Mouse (Mus musculus) layer of hippocampus, postnatal 25 days (tissue): ENCODE measurements at regions not wholly inside any gene's neighbourhood (a gene's known extent, or its start where the extent isn't known, plus 50 kb on each side); places are given as distances from the start of the nearest gene placed in this dataset.

Source experiments
- DNase-seq, 2 experiments: peaks; one replicate each; pipeline ENCODE4 v3.0.0; 2022; ENCODE audit warnings: mixed read lengths in 2 of 2, low spot score in 1 of 2; ENCODE audit errors: extremely low spot score in 1 of 2

DNA sequence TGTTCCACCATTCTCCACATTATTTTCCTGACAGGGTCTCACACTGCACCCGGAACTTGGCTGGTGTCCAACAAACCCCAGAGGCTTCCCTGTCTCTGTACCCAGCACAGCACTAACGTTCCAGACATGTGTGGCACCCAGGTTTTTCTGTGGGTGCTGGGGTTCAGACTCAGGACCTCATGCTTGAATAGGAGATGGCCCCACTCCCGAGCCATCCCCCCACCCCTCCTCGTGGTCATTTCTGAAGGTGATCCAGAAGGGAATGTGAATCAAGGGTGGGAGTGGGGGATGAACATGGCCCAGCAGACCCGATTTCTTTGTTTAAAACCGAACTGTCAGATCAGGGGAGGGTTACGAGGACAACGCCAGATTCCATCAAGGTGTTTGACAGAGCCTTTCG lies 245.6 kb downstream of the Tbc1d1 start:
- no peak for DNase-seq

DNA sequence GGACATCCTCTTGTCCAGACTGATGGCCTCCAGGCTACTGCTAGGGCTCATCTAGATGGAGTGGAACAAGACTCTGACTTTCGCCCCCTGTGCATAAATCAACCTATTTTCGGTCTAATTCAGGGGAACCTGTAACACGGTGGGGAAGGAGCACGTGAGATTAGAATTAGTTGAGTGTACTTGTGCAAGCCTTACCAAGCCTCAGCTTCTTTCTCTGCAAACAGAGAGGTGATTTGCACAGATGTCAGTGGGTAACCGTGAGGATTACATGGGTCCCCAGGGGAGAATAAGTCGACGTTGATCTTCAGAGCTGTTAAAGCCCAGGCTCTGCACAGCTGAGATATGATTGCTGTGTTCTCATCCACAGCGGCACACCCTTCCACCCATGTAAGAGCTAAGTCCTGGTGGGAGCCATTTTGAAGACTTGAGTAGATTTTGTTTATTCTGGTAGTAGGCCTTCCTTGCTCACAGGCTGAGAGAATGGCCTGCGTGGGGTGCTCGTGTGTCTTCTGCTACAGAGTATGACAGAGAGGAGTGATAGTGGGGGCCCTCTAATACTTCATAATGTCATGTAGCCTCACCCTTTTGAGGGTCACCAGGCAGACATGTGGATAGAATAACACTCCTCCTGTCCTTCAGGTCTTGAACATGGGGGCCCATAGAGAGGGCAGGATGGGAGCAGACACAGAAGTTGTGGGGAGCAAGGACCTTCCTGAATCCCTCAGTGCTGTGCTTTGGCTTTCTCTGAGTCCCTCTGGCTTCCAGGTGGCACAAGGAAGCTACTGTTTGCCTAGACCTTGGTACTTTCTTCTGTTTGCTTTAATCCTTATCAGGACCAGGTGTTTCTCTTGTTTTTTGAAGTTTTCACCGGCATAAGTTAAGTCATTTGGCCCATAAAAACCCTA lies 247.2 kb downstream of the Tbc1d1 start:
- no peak for DNase-seq

DNA sequence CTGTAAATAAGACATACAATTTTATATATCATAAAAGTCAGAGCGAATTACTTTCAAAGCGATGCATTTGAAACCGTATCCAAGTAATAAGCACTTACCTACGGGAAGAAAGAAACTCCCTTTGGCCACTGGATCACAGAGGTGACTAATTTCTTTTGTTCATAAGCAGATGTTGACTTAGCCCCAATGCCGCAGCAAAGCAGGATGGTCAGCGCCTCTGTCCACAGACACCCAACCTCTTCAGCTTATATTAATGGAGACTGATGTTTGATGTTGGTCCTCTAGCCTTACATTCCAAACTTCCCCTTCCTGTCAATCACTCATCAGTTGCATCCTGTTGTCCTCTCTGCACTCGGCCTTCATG lies 247.9 kb downstream of the Tbc1d1 start:
- no peak for DNase-seq

DNA sequence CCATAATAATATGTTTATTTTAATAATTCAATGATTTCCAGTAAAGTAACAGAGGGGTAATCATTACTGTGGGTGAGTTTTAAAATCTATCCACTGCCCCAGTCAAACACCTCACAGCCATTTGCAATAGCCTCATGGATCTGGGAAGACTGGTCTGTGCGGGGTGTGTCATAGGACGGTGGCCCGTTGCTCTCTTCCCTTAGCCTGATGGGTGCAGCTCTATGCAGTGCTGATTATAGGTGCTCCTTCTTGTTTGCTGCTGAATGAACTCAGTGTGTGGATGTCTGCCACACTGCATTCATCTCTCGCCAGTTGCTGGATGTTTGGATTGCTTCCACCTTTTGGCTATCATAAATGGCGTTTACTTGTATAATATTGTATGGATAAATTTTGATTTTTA lies 248.4 kb downstream of the Tbc1d1 start:
- DNase-seq = no peak

DNA sequence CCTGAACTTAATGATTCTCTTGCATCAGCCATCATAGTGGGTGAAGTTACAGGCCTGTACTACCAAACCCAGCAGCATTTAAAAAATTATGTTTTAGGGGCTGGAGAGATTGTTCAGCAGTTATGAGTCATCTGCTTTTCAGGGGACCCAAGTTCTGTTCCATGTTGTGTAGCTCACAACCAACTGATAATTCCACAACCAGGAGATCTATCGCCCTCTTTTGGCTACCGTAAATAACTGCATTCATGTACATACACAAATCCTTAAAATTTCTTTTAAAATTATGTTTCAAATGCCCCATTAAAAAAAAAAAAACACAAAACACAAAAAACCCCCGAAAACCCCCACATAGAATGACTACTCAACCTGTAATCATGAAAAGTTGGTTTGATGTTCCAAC lies 252.8 kb downstream of the Tbc1d1 start:
- no peak for DNase-seq

DNA sequence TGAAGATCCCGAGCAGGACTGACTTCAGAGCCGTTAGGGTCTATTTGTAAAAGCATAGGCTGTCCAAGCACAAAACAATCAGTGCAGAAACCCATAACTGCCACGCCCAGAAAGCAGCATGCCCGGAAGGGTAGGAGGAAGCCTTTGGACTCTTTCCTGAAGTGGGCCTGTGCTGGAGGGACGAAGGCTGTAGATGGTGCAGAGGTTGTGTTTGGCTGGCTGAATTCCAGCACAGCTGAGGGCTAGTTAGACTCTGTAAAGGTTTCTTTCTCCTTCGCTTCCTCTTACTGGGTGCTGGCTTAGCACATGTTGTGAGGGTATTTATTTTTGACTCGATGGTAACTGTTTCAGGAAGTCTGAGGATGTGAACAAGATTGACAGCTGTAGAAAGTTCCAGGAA lies 254.5 kb downstream of the Tbc1d1 start:
- DNase-seq = no peak

DNA sequence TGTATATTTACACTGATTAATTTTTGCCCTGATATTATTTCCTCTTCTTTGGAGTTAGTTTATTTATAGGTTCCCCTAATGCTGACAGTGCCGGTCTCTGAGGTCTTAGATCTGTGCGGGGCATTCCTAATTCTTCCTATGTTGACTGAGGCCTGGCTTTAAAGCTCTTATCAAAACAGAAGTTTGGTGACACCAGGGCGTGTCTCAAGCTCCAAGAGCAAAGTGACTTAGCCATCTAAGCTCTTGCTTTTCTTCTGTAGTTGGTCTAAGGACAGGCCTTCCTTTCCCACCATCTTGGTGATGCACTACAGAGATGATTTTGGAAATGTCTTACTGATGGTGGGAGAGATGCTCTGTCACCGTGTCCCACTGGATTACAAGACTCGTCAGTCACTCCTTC lies 258.4 kb downstream of the Tbc1d1 start:
- DNase-seq = no peak

DNA sequence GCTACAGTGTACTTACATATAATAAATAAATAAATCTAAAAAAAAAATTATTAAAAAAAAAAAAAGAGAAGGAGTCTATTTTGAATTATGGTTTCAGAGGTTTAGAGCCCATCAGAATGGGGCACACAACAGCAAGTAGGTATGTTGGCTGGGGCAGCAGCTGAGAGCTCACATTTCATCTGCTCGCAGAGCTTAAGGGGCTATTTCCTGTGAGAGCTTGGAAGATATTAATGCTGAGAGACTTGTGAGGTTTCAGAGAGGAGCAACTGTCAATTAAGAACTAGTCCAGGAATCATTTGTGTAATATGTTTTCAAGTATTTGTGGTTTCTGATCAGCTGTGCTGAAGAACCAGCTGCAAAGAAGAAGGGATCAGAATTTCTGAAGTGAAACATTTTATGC lies 263.3 kb downstream of the Tbc1d1 start:
- DNase-seq = no peak

DNA sequence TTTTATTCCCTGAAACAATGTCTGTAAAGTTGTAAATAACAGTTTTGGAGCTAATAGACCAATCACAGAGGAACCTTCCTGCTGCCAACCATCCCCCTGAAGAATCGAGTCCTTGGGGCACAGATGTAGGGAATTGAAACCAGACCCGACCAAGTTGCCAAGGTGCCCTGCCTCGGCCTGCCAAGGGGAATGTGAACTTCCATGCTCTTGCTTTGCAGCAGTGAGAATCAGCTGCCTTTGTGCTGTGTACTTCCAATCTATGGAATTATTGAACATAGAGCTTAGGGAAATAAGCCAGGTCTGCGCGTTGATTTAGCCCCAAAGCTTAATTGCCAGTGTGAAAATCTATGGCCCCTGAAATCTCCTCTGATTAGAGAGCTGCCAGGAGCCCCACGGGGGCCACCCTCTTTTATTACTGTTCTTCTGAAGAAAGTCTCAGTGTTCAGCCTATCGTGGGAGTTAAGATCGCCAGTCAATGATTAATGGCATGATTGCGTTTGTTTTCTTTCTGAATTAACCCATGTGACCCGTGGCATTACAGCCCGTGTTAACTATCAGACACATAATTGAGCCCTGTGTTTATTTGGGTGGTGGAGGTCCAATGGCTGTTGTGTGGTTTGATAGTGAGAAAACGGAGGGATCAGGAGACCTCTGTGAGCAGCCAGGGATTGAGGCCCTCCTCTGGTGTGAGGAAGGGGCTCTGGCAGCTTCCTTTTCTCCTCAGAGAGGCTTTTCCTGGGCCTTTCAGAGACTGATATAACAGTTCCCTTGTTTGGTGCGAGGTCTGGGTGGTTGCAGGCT lies 266.9 kb downstream of the Tbc1d1 start:
- no peak for DNase-seq

DNA sequence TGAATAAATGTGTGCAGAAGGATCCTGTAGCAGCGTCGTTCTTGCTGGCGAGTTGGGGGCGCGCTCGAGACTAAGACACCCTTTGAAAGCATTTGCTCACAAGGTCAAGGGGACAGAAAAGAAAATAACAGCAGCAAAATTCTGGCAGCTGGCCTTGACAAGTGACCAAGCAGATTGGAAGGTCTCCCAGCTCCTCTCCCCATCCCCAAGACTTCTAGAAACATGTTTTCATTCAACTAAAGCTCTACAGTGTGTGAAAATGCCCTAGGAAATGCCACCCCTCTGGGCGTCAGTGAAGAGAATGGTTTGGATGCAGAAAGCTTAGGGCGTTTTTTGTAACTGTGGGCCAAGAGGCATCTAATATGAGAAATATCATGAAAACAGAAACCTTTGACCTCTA lies 272.7 kb downstream of the Tbc1d1 start:
- DNase-seq = no peak

DNA sequence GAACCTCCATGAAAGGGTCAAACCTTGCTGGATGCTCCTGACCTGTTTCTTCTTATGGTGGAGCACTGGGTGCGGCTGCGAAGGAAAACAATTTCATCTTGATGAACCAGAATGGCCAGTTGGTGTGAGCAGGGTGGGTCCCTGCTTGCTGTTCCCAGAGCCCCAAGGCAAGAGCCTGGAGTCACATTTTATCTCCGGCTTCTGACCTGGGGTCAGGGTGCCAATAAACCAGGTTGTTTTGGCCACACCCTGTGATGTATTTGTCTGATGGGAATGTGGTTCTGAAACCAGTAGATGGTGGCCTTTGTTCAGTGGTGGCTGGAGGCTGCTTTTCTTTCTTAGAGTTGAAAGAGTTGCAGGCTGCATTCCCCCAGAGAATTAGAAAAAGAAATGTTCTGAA lies 274.4 kb downstream of the Tbc1d1 start:
- no peak for DNase-seq

DNA sequence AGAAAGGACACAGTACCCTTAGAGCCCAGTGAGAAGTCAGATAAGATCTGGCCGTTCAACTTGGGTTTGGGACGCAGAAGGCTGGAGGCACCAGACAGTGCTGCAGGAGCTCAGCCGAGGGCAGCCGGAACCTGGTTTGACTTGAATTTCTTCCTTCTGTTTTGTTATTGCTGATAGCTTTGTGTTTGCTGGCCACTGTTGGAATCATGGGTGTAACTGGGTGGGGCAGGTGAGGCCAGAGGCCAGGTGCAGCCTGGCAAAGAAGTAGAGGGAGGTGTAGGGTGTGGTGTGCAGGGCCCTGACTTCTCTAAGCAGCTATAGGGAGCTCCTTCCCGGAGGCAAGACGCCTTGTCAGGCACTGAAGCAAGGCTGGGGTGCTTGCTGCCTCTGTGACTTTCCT lies 275.5 kb downstream of the Tbc1d1 start:
- no peak for DNase-seq

DNA sequence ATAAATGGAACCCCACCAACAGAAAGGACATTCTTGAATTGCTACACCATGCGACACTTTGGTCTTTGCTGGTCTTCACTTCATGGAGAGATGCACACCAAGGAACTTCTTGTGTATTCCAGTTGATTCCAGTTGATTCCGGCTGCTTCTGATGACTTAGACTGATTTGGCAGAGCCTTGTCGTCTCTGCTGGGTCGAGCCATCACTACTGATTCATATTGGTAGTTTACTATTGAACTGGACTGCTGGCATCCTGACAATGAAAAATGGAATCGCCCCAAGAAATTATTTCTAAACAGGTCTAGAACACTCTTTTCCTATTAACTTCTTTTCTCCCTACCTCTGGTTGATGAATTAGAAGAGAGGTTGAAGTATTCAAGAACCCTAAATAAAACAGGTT lies 277.7 kb downstream of the Tbc1d1 start:
- DNase-seq = no peak

DNA sequence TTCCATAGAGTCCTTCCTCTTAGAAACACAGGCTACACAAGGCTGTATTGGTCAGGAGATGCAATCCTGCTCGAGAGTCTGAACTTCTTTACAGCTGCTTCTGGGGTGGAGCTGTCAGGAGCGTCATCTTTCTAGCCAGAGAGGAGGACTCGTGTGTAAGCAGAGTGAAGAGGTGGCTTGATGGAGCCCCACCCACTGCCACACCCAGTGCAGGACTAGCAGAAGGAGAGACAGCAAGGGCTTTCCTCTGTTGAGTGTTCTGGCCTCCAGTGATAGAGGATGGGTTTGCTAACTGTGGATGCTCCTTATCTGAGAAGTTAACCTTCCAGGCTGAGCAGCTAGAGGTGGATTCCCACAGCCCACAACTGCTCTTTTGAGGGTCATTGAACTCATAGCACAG lies 279.4 kb downstream of the Tbc1d1 start:
- no peak for DNase-seq

DNA sequence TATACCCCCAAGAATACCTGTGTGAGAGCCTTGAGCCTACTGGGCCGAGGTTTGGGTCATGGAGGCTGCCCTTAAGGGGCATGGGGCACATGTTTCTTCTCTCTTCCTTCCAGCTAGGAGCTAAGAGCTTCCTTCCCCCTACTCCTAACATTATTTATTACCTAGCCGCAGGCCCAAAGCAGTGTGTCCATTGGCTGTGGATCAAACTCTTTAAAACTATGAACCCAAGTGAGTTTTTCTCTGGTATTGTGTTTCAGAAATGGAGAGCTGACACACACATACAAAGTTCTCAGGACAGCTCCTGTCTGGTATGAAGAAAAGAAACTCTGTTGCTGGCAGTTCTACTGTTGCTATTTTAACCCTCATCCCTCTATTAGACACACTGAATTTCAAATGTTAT lies 279.9 kb downstream of the Tbc1d1 start:
- no peak for DNase-seq

DNA sequence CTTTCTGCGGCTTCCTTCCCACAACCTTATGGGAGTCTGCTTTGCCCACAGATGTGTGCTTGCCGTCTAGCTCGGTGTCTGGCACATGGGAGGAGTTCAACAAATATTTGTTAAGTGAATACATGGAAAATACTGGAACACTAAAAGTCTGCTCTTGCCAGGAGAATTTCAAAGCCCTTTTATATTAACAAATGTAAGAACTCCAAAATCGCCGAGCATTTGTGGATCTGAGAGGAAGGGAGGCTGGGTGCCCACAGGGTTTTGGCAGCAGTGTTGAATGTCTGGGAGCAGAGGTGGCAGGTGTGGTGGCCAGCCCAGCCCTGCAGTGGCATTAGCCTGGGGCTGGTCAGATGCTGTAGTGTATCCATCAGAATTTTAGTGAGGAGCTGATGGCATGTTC lies 281.6 kb downstream of the Tbc1d1 start:
- DNase-seq = no peak

DNA sequence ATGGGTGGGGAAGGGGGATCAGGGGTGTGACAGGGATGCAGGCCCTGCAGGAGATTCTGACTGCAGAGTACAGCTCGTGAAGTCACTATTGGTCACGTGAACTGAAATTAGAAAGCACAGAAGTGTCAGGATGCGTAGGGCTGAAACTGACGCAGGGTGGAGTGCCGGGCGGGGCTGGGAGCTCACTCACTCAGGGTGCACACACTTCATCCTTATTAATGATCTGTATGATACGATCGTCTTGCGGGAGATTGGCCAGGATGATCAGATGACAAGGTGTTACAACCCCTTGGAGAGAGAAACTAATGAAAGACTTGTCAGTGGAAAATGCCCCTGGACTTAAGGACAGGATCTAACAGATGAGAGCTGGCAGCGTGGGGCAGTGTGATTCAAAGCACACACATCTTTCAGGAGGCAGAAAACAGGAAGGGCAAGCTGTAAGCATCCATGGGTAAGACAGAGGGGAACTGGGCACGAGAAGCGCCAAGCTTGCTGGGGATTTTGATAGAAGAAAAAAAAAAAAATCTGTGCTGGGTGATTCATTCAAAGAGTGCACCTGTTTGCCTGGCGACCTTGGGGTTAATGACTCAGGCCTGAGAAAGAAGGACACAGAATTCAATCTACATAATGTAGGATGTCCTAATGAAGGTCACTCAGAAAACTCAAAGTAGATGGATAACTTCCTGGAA lies 282.5 kb downstream of the Tbc1d1 start:
- DNase-seq = no peak

DNA sequence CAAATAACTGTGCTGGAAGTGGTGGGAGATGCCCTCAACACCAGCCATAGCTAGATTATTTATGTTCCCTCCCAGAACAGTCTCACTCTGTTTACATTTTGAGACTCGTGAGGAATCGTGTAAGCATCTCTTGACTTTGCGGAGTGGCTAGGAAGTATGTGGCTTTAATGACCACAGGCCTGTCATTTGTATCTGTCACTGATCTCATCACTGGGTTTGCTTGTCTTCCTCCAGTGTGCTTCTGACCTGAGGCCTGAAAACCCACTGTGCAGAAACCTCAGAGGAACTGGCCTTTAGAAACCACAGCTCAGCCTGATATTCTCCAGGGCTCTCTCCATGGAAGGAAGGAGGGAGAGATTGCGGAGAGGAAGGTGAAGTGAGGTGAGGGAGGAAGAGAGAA lies 291.7 kb downstream of the Tbc1d1 start:
- DNase-seq = no peak

DNA sequence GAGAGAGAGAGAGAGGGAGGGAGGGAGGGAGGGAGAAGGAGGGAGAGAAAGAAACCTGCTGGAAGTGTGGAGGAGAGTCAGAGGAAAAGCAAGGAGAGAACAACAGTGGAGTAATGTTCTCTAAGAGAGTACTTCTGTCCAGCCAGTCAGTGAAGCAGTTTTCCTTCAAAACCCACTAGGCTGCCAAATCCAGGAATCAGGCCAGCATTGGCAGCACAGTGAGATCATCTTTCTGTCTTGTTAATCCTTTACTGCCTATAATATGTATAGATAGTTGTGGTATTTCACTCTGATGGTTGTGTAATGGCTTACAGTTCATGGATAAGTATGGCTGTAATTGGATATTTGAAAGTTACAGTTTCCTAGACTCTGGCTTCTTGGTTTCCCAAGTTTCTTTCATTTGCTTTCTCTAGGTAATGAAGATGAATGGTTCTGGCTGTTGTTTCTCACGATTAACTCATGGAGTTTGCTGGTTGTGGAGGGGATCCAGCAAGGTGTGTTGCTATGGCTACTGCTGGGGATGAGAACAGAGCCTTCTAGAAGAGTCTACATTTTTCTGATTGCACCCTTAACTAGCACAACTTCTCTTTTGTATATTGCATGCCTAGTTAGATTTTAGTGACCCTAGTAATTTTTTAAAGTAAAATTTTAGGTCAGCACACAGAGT lies 296.7 kb downstream of the Tbc1d1 start:
- no peak for DNase-seq

DNA sequence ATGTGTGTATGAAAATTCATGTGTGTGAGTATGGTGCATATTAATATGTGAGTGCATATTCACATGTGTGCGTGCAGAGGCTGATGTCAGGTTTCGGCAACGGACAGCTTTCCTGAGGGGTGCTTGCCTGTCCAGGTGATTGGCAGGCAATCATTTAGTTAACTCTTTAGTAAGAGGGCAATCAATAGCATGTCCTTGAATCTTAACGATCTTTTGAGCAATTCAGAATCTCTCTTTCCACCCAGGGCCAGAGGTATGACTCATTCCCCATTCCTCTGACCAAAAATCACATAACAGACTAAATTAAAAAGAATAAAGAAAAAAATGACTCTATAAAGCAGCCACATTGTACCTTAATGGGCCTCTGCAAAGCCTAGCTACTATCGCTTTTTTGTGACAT lies 303.7 kb downstream of the Tbc1d1 start:
- DNase-seq = no peak

DNA sequence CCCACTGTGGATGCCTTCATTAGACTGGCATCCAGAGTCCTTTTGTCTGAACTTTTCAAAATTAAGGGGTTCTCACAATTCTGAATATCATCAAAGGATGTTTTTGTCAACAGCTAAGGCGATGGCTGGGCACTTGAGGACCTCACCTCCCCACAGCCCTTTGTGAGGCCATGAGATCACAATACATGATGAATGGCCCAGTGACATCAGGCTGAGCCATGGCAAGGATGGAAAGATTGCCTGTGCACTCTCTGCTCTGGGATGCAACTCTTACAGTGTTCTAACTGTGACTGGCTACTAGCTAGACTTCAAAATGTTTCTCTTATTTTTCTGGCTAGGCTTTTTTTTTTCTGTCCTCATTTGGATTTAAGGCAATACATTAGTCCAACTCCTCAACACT lies 304.8 kb downstream of the Tbc1d1 start:
- DNase-seq = no peak
